Mouse (Mus musculus) heart, embryonic 14.5 days (tissue): ENCODE measurements around the gene Arl8a. TPM values are rescaled to one million over a fixed set of nuclear protein-coding genes. Genes with fewer than 3 reads are reported as not detected.

ENCODE experiments used
- ATAC-seq: fragments of 200-750 bp; cut with Nextera tagmentation; 2 replicates; pipeline ENCODE4 v1.8.0; 2017; ENCODE audit warnings: low read depth, moderate TSS enrichment; ENCODE audit not compliant: insufficient number of reproducible peaks, insufficient read depth, low FRiP score
- H3K27ac ChIP-seq, 2 experiments: fragments of 200-500 bp in 1 of 2; fragments of 300-500 bp in 1 of 2; sonication (generic) in 1 of 2; replicated peaks in 1 of 2; 2 replicates each; pipeline ENCODE4 v1.5.1; 2012 to 2014; ENCODE audit warnings: low read depth in 2 of 2, low read length in 2 of 2, control low read depth in 1 of 2, mild to moderate bottlenecking in 1 of 2, mixed read lengths in 1 of 2; ENCODE audit not compliant: control insufficient read depth in 1 of 2, insufficient read depth in 1 of 2
- H3K27me3 ChIP-seq: fragments of 300-500 bp; sonication (generic); 2 replicates; pipeline ENCODE4 v1.6.1; 2014; ENCODE audit warnings: mild to moderate bottlenecking, low read length, control low read depth; ENCODE audit not compliant: control insufficient read depth, insufficient read depth
- H3K36me3 ChIP-seq: fragments of 300-500 bp; sonication (generic); 2 replicates; pipeline ENCODE4 v1.6.1; 2014; ENCODE audit warnings: mild to moderate bottlenecking, control low read depth, low read length, mixed read lengths; ENCODE audit not compliant: control insufficient read depth, insufficient read depth
- H3K4me1 ChIP-seq, 2 experiments: fragments of 200-500 bp in 1 of 2; fragments of 300-500 bp in 1 of 2; sonication (generic) in 1 of 2; 2 replicates each; pipeline ENCODE4 v1.6.1; 2012 to 2014; ENCODE audit warnings: low read length in 2 of 2, control low read depth in 1 of 2, mixed read lengths in 1 of 2; ENCODE audit not compliant: control insufficient read depth in 2 of 2, insufficient read depth in 2 of 2
- H3K4me2 ChIP-seq: fragments of 300-500 bp; sonication (generic); 2 replicates; pipeline ENCODE4 v1.6.1; 2014; ENCODE audit warnings: mild to moderate bottlenecking, low read length
- H3K4me3 ChIP-seq, 2 experiments: fragments of 200-500 bp in 1 of 2; fragments of 300-500 bp in 1 of 2; sonication (generic) in 1 of 2; 2 replicates each; pipeline ENCODE4 v1.5.1; 2012 to 2014; ENCODE audit warnings: low read length in 2 of 2, mild to moderate bottlenecking in 2 of 2, control low read depth in 1 of 2, low read depth in 1 of 2, moderate library complexity in 1 of 2; ENCODE audit not compliant: control insufficient read depth in 1 of 2, insufficient read depth in 1 of 2
- H3K9ac ChIP-seq: fragments of 300-500 bp; sonication (generic); 2 replicates; pipeline ENCODE4 v1.6.1; 2014; ENCODE audit warnings: mild to moderate bottlenecking, low read length
- H3K9me3 ChIP-seq: fragments of 300-500 bp; sonication (generic); 2 replicates; pipeline ENCODE4 v1.6.1; 2016; ENCODE audit warnings: low read length, control low read depth; ENCODE audit not compliant: control insufficient read depth
- WGBS: fragments of 180-500 bp; shearing (Covaris S2); extraction: QIAGEN DNeasy Blood & Tissue Kit; methylation state at CpG from one replicate; pipeline ENCODE4 v1.1.7; 2014; 5-methylcytosine and 5-hydroxymethylcytosine counted together
- polyA plus RNA-seq: library from polyadenylated mRNA; unstranded; fragments of >200 nt; fragmentation: Nextera tagmentation; extraction: Ambion mirVana; gene quantifications from 2 replicates; pipeline ENCODE4 v1.2.1, GENCODE M21; 2014

Gene Arl8a
- polyA plus RNA-seq, 1 experiment from 2014 or later, result 37.2 TPM

DNA sequence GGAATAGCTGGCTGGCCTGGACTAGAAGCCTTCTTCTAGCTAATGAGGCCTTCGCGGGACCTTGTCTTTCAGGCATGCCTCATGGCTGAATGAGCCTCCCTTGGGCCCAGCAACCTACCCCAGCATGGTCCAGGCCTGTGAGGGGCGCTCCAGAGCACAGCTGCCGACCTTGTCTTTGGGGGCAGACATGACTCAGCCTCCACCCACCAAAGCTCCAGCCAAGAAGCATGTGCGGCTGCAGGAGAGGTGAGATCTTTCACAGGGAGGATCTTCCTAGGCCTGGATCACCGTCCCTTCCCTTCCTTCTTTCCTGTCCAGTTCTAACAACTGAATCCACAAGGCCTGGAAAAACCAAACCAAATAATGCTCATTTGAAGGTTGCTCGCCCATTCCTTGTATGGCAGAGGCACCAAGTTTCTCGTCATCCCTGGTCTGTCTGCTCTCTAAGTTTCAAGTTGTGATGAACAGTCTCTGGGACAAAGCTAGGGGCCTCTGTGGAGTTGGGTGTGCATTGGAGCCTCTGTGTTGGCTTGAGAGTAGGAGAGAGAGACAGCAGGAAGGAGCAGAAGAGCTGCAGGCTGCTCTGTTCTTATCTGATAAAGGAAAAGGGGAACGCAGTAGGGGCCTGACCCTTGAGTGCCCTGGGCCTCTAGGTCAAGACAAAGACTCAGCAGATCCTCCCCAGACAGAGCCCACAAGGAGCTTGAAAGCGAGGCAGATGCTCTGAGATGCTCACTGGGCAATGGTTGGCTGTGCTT, 12.8 kb upstream of the Arl8a start:
- 75% methylated on average over 10 of the region's 10 CpGs for WGBS
- Histone ChIP-seq H3K27ac (no peak overlapping the region), H3K9me3 (no peaks in the 10 kb centered on the region), H3K27me3 (peaks cover 23% of the 10 kb centered on the region), H3K4me2 (no peak overlapping the region), H3K4me3 (no peak overlapping the region), H3K36me3 (no peaks in the 10 kb centered on the region), H3K4me1 (peaks cover 18 to 21% of the 10 kb centered on the region in 2 experiments), H3K9ac (no peak overlapping the region)
- ATAC-seq, result no peak

DNA sequence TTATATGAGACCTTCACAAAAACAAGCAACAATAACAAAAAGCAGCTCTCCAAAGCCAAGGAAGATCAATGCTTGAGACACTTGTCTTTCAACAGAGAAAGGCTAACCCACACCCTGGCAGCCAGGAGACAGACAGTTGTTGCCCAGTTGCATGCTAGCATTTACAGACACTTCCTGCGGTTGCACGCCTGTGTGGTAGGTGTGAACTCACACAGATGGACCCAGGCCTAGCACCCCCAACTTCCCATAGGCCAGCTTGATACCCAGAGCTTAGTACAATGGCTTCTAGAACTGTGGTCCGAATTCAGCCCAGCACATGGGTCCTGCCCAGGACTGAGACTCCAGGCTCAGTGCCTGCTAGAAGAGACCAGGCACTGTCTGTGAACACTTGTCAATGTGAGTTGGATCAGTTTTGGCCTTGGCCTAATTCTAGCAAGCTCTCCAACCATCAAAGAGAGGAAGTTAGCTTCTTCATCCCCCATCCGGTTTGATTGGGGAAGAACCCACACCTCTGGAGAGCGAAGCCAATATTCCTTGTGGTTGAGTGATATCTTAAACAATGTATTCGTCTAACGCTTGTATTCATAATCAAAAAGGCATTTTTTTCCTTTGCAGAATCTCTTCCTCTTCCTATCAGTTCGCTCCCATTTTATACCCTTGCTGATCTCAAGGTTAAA, 11.4 kb upstream of the Arl8a start:
- Histone ChIP-seq H3K27me3 (peaks cover 15% of the 10 kb centered on the region), H3K9ac (no peak overlapping the region), H3K9me3 (no peaks in the 10 kb centered on the region), H3K36me3 (no peaks in the 10 kb centered on the region), H3K4me3 (no peak overlapping the region), H3K27ac (no peak overlapping the region), H3K4me2 (no peak overlapping the region), H3K4me1 (peaks cover 18 to 21% of the 10 kb centered on the region in 2 experiments)
- no peak for ATAC-seq
- 83% methylated on average over 8 of the region's 8 CpGs for WGBS

- Histone ChIP-seq H3K27ac (no peak overlapping the region), H3K27me3 (peaks cover 7% of the 10 kb centered on the region; the same call in 1 of the 2 replicates), H3K9ac (no peak overlapping the region), H3K36me3 (no peaks in the 10 kb centered on the region), H3K4me1 (peaks cover 10 to 12% of the 10 kb centered on the region in 2 experiments; a peak in 3 of 4 replicates), H3K9me3 (no peaks in the 10 kb centered on the region), H3K4me2 (no peak overlapping the region), H3K4me3 (no peak overlapping the region)
- no peak for ATAC-seq
- 6% methylated on average over 1 of the region's 1 CpGs for WGBS
Observed at GRCm38 (mm10) chr1:135136500-135136899, 10.1 kb upstream of the Arl8a start.

- WGBS, result 81% methylated on average over 2 of the region's 2 CpGs
- Histone ChIP-seq H3K4me2 (no peak overlapping the region), H3K4me1 (no peaks in the 10 kb centered on the region), H3K36me3 (no peaks in the 10 kb centered on the region), H3K27me3 (peaks cover 25% of the 10 kb centered on the region), H3K27ac (no peak overlapping the region), H3K4me3 (no peak overlapping the region), H3K9me3 (no peaks in the 10 kb centered on the region), H3K9ac (no peak overlapping the region)
- no peak for ATAC-seq
Observed at GRCm38 (mm10) chr1:135139906-135140305, 6.7 kb upstream of the Arl8a start.

DNA sequence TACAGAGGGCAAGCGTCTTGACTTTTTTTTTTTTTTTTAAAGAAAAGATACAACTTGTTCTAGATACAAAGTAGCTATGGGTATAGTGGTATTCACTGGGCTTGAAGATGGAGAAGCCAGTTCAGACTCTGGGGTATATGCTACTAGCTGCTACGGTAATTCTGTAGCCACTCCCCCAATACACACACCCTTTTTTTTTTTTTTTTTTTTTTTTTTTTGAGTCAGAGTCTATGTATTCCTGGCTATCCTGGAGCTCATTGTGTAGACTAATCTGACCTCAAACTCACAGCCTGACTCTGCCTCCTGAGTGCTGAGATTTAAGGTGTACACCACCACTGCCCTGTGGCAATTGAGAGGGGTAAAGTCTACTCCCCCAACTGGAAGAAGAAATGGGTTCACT, 4.2 kb upstream of the Arl8a start:
- Histone ChIP-seq H3K4me2 (no peak overlapping the region), H3K4me3 (no peak overlapping the region), H3K27me3 (peaks cover 30% of the 10 kb centered on the region), H3K27ac (no peak overlapping the region), H3K9ac (no peak overlapping the region), H3K9me3 (no peaks in the 10 kb centered on the region), H3K36me3 (no peaks in the 10 kb centered on the region), H3K4me1 (peaks cover 0 to 3% of the 10 kb centered on the region in 2 experiments; a peak in 2 of 4 replicates)
- no peak for ATAC-seq
- WGBS, result 75% methylated on average over 2 of the region's 2 CpGs

- no peak overlapping the region for H3K9ac ChIP-seq
- H3K27me3 ChIP-seq, result peaks cover 35% of the 10 kb centered on the region
- H3K4me2 ChIP-seq, result no peak overlapping the region
- WGBS, result 83% methylated on average over 2 of the region's 2 CpGs
- H3K36me3 ChIP-seq, result no peaks in the 10 kb centered on the region
- no peak overlapping the region for H3K27ac ChIP-seq
- ATAC-seq, result no peak
- H3K9me3 ChIP-seq, result no peaks in the 10 kb centered on the region
- no peak overlapping the region for H3K4me3 ChIP-seq
- peaks cover 7 to 8% of the 10 kb centered on the region in 2 experiments for H3K4me1 ChIP-seq
Observed at GRCm38 (mm10) chr1:135143940-135144339, 2.7 kb upstream of the Arl8a start.

DNA sequence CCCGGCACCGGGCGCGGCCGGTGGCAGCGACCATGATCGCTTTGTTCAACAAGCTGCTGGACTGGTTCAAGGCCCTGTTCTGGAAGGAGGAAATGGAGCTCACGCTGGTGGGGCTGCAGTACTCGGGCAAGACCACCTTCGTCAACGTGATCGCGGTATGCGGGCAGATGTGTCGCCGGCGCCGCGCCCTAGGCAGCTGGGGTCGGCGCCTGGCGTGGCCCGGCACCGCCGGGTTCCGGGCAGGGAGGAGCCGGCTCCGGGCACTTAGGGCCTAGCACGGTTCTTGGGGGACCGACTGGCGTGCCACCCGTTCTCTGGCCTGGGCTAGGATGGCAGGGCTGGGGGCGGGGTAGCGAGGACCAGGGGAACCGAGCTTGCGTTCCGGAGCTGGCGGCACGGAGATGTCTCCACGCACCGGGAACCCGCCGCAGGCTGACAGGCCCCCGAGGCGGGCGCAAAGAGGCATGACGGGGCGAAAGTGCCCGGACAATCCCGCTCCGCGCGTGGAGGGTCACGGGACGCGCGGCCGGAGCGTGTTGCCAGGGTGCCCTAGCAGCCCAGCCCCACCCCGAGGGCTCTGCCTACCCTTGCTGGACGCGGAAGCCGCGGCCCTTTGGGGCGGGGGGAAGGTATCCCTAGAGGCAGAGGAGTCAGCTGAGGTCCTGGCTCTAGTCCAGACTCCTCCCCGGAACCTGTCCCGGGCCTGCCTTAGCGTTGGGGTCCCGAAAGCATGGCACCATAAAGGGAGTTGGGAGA, 500 bp downstream of the Arl8a start:
- ATAC-seq, result peak; percentile 75
- H3K4me1 ChIP-seq, result peaks cover 7 to 8% of the 10 kb centered on the region in 2 experiments

More for the DNA sequence above, 500 bp downstream of the Arl8a start:
- Histone ChIP-seq H3K4me2 (peak overlapping the region; percentile 93), H3K9me3 (no peaks in the 10 kb centered on the region), H3K36me3 (peaks cover 8% of the 10 kb centered on the region; the same call in 1 of the 2 replicates), H3K27me3 (peaks cover 35% of the 10 kb centered on the region), H3K4me3 (peak overlapping the region; percentile 93 to 98), H3K9ac (peak overlapping the region; percentile 91), H3K27ac (peak overlapping the region; percentile 76 to 81)
- under 1% methylated on average over 69 of the region's 69 CpGs for WGBS
